Mouse (Mus musculus) heart, adult 2 months (tissue): ENCODE measurements around the gene Kcnh1. TPM values are rescaled to one million over a fixed set of nuclear protein-coding genes. Genes with fewer than 3 reads are reported as not detected.

ENCODE experiments used
- DNase-seq, 2 experiments: peaks; one replicate each; pipeline ENCODE4 v3.0.0; 2021
- H3K27ac ChIP-seq: fragments of 200-600 bp; 2 replicates; pipeline ENCODE4 v1.8.1; 2022
- H3K27me3 ChIP-seq: fragments of 200-500 bp; 2 replicates; pipeline ENCODE4 v1.6.1; 2012; ENCODE audit warnings: mild to moderate bottlenecking, low read length, inconsistent platforms, mixed read lengths; ENCODE audit not compliant: control insufficient read depth, insufficient read depth
- H3K36me3 ChIP-seq: fragments of 200-500 bp; 2 replicates; pipeline ENCODE4 v1.6.1; 2012; ENCODE audit warnings: low read length, inconsistent platforms; ENCODE audit not compliant: control insufficient read depth, insufficient read depth
- H3K4me1 ChIP-seq: fragments of 200-500 bp; 2 replicates; pipeline ENCODE4 v1.6.1; 2011; ENCODE audit warnings: low read length; ENCODE audit not compliant: control insufficient read depth, insufficient read depth
- H3K4me3 ChIP-seq: fragments of 200-600 bp; 2 replicates; pipeline ENCODE4 v1.8.1; 2022
- H3K79me2 ChIP-seq: fragments of 200-500 bp; replicated peaks from 2 replicates; pipeline ENCODE4 v1.6.1; 2012; ENCODE audit warnings: mild to moderate bottlenecking, inconsistent platforms, low read length, moderate library complexity, mixed read lengths; ENCODE audit not compliant: control insufficient read depth, insufficient read depth
- H3K9ac ChIP-seq: fragments of 200-500 bp; 2 replicates; pipeline ENCODE4 v1.6.1; 2012; ENCODE audit warnings: low read depth, mild to moderate bottlenecking, control low read depth, inconsistent platforms, low read length, mixed read lengths
- CTCF ChIP-seq: fragments of 200-600 bp; IDR thresholded peaks from 2 replicates; pipeline ENCODE4 v1.8.1; 2022; ENCODE audit warnings: antibody characterized with exemption, mild to moderate bottlenecking, moderate library complexity
- EP300 ChIP-seq: fragments of 200-500 bp; IDR thresholded peaks from 2 replicates; pipeline ENCODE4 v1.6.1; 2011; ENCODE audit warnings: low read depth, low read length, control low read depth; ENCODE audit not compliant: insufficient read depth
- POLR2A ChIP-seq: fragments of 200-500 bp; IDR thresholded peaks from 2 replicates; pipeline ENCODE4 v1.6.1; 2011; ENCODE audit warnings: mild to moderate bottlenecking, low read depth, low read length, control low read depth; ENCODE audit not compliant: insufficient read depth
- WGBS: fragments of 180-500 bp; shearing (Covaris S2); methylation state at CpG from one replicate; pipeline ENCODE4 v1.1.7; 2018; 5-methylcytosine and 5-hydroxymethylcytosine counted together
- intact Hi-C: fragments of 180-260 bp; cut with DNase I; formaldehyde crosslinking; loops from one replicate; pipeline ENCODE4 v1.15.1; 2025
- polyA plus RNA-seq: library from polyadenylated mRNA; depleted of rRNA; stranded (reverse); fragments of >200 nt; gene quantifications from 2 replicates; pipeline ENCODE4 v1.2.3, GENCODE M21; 2012
- total RNA-seq, 2 experiments: library from RNA; stranded (reverse); gene quantifications; 2 replicates each; pipeline ENCODE4 v1.2.3; 2021

Kcnh1 gene
- total and polyA plus RNA-seq, 3 experiments = 0.05 to 0.09 (median 0.06) TPM

- Histone ChIP-seq H3K27ac (no peak overlapping the region), H3K36me3 (no peaks in the 10 kb centered on the region), H3K79me2 (no peaks in the 10 kb centered on the region), H3K27me3 (0 out of 2 replicates have a peak, but pooled peaks cover 2% of the 10 kb centered on the region), H3K9ac (no peak overlapping the region), H3K4me3 (no peak overlapping the region), H3K4me1 (no peaks in the 10 kb centered on the region)
- DNase-seq = no peak
- TF ChIP-seq POLR2A = no peak
- TF ChIP-seq CTCF = no peak
- no peak for TF ChIP-seq EP300
- intact Hi-C loops = no loop called here
- WGBS = 59% methylated on average over 7 of the region's 7 CpGs
These were observed 123.0 kb downstream of the Kcnh1 start for GRCm38 (mm10) chr1:192313571-192313972.

GRCm38 (mm10) chr1:192314044-192314443, 123.5 kb downstream of the Kcnh1 start:
- 44% methylated on average over 3 of the region's 3 CpGs for WGBS
- TF ChIP-seq EP300 (no peak), CTCF (no peak), POLR2A (no peak)
- Histone ChIP-seq H3K27me3 (0 out of 2 replicates have a peak, but pooled peaks cover 2% of the 10 kb centered on the region), H3K4me3 (no peak overlapping the region), H3K79me2 (no peaks in the 10 kb centered on the region), H3K4me1 (no peaks in the 10 kb centered on the region), H3K9ac (no peak overlapping the region), H3K36me3 (no peaks in the 10 kb centered on the region), H3K27ac (no peak overlapping the region)
- DNase-seq = no peak
- intact Hi-C loops = no loop called here

GRCm38 (mm10) chr1:192315392-192316070, 125.0 kb downstream of the Kcnh1 start:
- TF ChIP-seq CTCF (no peak), POLR2A (no peak), EP300 (no peak)
- no peak overlapping the region for H3K27ac ChIP-seq
- no peak overlapping the region for H3K4me3 ChIP-seq
- whole genome bisulfite sequencing = 46% methylated on average over 1 of the region's 1 CpGs
- DNase-seq = no peak
- intact Hi-C loops = no loop called here
- H3K79me2 ChIP-seq = no peaks in the 10 kb centered on the region
- H3K9ac ChIP-seq = no peak overlapping the region
- H3K27me3 ChIP-seq = 0 out of 2 replicates have a peak, but pooled peaks cover 2% of the 10 kb centered on the region
- no peaks in the 10 kb centered on the region for H3K36me3 ChIP-seq
- H3K4me1 ChIP-seq = no peaks in the 10 kb centered on the region

- Histone ChIP-seq H3K79me2 (no peaks in the 10 kb centered on the region), H3K9ac (no peak overlapping the region), H3K36me3 (no peaks in the 10 kb centered on the region), H3K27me3 (no peaks in the 10 kb centered on the region), H3K27ac (no peak overlapping the region), H3K4me3 (no peak overlapping the region), H3K4me1 (no peaks in the 10 kb centered on the region)
- WGBS = 44% methylated on average over 3 of the region's 3 CpGs
- TF ChIP-seq EP300 (no peak), POLR2A (no peak), CTCF (peak; percentile 22; the same call in 1 of the 2 replicates)
- intact Hi-C loops = no loop called here
- DNase-seq = no peak
These were observed 133.6 kb downstream of the Kcnh1 start for GRCm38 (mm10) chr1:192324223-192324622.

GRCm38 (mm10) chr1:192327052-192327451, 136.5 kb downstream of the Kcnh1 start:
- H3K4me1 ChIP-seq = no peaks in the 10 kb centered on the region
- DNase-seq = no peak
- no peaks in the 10 kb centered on the region for H3K27me3 ChIP-seq
- H3K36me3 ChIP-seq = no peaks in the 10 kb centered on the region
- no peak overlapping the region for H3K27ac ChIP-seq
- TF ChIP-seq CTCF (no peak), EP300 (no peak), POLR2A (no peak)
- WGBS = 76% methylated on average over 8 of the region's 8 CpGs
- H3K4me3 ChIP-seq = no peak overlapping the region
- no peaks in the 10 kb centered on the region for H3K79me2 ChIP-seq
- intact Hi-C loops = no loop called here
- no peak overlapping the region for H3K9ac ChIP-seq

- Histone ChIP-seq H3K79me2 (no peaks in the 10 kb centered on the region), H3K27ac (no peak overlapping the region), H3K9ac (no peak overlapping the region), H3K4me1 (no peaks in the 10 kb centered on the region), H3K27me3 (no peaks in the 10 kb centered on the region), H3K36me3 (no peaks in the 10 kb centered on the region), H3K4me3 (no peak overlapping the region)
- DNase-seq = no peak
- intact Hi-C loops = no loop called here
- 69% methylated on average over 6 of the region's 6 CpGs for WGBS
- TF ChIP-seq POLR2A (no peak), EP300 (no peak), CTCF (no peak)
These were observed 140.6 kb downstream of the Kcnh1 start for GRCm38 (mm10) chr1:192331207-192331606.
